Mouse (Mus musculus) ES-Bruce4 (cell line): ENCODE measurements around the gene Borcs6. TPM values are rescaled to one million over a fixed set of nuclear protein-coding genes. Genes with fewer than 3 reads are reported as not detected.

Experiments used
- H3K27ac ChIP-seq: 2 replicates; pipeline ENCODE4 v1.5.1; 2012; ENCODE audit warnings: low read length, inconsistent platforms; ENCODE audit not compliant: insufficient read depth
- H3K27me3 ChIP-seq: 2 replicates; pipeline ENCODE4 v1.6.1; 2012; ENCODE audit warnings: mild to moderate bottlenecking, low read length, inconsistent platforms; ENCODE audit not compliant: control insufficient read depth, poor library complexity, insufficient read depth, severe bottlenecking
- H3K36me3 ChIP-seq: 2 replicates; pipeline ENCODE4 v1.6.1; 2012; ENCODE audit warnings: inconsistent platforms, mild to moderate bottlenecking, low read length, moderate library complexity; ENCODE audit not compliant: control insufficient read depth, poor library complexity, insufficient read depth, severe bottlenecking
- H3K4me1 ChIP-seq: one replicate; pipeline ENCODE4 v1.8.1; 2011; ENCODE audit warnings: low read length; ENCODE audit not compliant: control insufficient read depth, insufficient read depth
- H3K4me3 ChIP-seq: 2 replicates; pipeline ENCODE4 v1.5.1; 2011; ENCODE audit warnings: low read depth, mild to moderate bottlenecking, low read length
- H3K9ac ChIP-seq: 2 replicates; pipeline ENCODE4 v1.6.1; 2012; ENCODE audit warnings: low read depth, mild to moderate bottlenecking, inconsistent platforms; ENCODE audit not compliant: poor library complexity, severe bottlenecking
- H3K9me3 ChIP-seq: replicated peaks from 2 replicates; pipeline ENCODE4 v1.6.1; 2012; ENCODE audit warnings: mild to moderate bottlenecking, low read length, inconsistent platforms; ENCODE audit not compliant: control insufficient read depth, poor library complexity, insufficient read depth, severe bottlenecking
- CTCF ChIP-seq: IDR thresholded peaks from one replicate; pipeline ENCODE4 v1.8.1; 2011; ENCODE audit warnings: low read depth, low read length
- EP300 ChIP-seq: IDR thresholded peaks from 2 replicates; pipeline ENCODE4 v1.6.1; 2011; ENCODE audit warnings: low read depth, low read length; ENCODE audit not compliant: insufficient read depth
- POLR2A ChIP-seq: IDR thresholded peaks from one replicate; pipeline ENCODE4 v1.8.1; 2011; ENCODE audit warnings: low read length; ENCODE audit not compliant: insufficient read depth
- polyA plus RNA-seq: library from polyadenylated mRNA; stranded (reverse); fragments of >200 nt; gene quantifications from 2 replicates; pipeline ENCODE4 v1.2.4, GENCODE M21; 2011; ENCODE audit warnings: low read depth; ENCODE audit not compliant: missing spikeins, insufficient read depth, insufficient read length

Gene Borcs6
- polyA plus RNA-seq, 1 experiment: 4.0 TPM

DNA sequence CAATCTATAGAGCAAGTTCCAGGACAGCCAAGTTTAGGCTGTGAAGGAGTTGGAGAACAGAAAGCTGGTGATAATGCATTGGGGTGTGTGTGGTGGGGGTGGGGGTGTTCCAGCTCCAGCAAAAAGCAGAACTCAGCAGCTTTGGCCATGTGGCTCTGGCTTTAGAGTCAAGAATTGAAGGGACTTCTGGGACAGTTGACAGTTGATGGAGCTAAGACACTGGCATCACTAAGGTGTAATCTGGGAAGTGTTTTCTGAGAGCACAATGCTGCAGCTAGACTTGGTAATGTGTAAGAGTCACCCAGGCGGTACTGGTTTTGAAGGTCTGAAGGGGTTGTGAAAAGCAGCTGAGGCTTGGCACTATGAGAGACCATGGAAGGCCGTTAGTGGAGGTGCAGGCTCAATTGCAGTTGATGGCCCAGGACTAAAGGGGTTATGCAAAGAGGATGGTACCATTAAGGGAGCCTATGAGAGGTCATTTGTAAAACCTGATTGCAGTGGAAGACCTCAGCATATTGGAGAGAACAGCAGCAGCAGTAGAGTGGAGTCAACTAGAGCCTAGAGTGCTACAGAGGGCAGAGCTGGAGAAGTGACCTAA lies 6.6 kb upstream of the Borcs6 start:
- H3K4me1 ChIP-seq: no peaks in the 10 kb centered on the region
- H3K27ac ChIP-seq: no peak overlapping the region
- peaks cover 34% of the 10 kb centered on the region for H3K36me3 ChIP-seq
- no peak overlapping the region for H3K9ac ChIP-seq
- H3K4me3 ChIP-seq: no peak overlapping the region
- TF ChIP-seq POLR2A: no peak
- TF ChIP-seq EP300: no peak
- TF ChIP-seq CTCF: no peak
- H3K9me3 ChIP-seq: no peaks in the 10 kb centered on the region
- no peaks in the 10 kb centered on the region for H3K27me3 ChIP-seq

DNA sequence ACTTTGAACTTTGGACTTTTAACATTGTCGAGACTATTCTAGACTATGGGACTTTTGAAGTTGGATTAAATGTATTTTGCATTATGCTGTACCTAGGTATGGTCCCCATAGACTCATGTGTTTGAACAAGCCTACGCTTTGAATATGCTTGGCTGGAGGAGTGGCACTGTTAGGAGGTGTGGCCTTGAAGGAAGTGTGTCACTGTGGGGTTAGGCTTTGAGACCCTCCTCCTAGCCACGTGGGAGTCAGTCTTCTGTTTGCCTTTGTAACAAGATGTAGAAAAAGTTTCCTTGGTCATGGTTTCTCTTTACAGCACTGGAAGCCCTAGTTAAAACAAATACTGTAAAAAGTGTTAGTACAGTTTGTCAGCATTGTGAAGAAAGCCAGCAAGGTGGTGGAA lies 5.7 kb upstream of the Borcs6 start:
- no peak overlapping the region for H3K4me3 ChIP-seq
- peaks cover 24% of the 10 kb centered on the region for H3K36me3 ChIP-seq

DNA sequence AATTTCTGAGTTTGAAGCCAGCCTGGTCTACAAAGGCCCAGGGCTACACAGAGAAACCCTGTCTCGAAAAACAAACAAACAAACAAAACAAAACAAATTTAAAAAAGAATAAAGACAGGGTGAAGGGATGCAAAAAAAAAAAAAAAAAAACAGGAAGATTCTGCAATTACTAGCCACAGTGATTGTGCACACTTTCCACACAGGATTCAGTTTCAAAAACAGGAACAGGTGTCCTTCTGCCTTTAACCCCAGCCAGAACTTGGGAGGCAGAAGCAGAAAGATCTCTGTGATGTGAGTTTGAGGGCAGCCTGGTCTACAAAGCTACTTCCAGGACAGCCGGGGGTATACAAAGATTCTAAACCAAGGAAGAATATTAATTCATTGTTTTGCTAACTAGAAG lies 1.3 kb upstream of the Borcs6 start:
- H3K9ac ChIP-seq: peak overlapping the region; percentile 79
- no peaks in the 10 kb centered on the region for H3K4me1 ChIP-seq
- peak overlapping the region; percentile 90; the same call in 1 of the 2 replicates for H3K4me3 ChIP-seq
- H3K9me3 ChIP-seq: no peaks in the 10 kb centered on the region
- no peaks in the 10 kb centered on the region for H3K27me3 ChIP-seq
- H3K27ac ChIP-seq: no peak overlapping the region
- TF ChIP-seq POLR2A (no peak), CTCF (no peak), EP300 (no peak)
- no peaks in the 10 kb centered on the region for H3K36me3 ChIP-seq

More for the DNA sequence above, 5.7 kb upstream of the Borcs6 start:
- Histone ChIP-seq H3K9me3 (no peaks in the 10 kb centered on the region), H3K4me1 (no peaks in the 10 kb centered on the region), H3K27ac (no peak overlapping the region), H3K27me3 (no peaks in the 10 kb centered on the region), H3K9ac (no peak overlapping the region)
- TF ChIP-seq POLR2A (no peak), EP300 (no peak)

DNA sequence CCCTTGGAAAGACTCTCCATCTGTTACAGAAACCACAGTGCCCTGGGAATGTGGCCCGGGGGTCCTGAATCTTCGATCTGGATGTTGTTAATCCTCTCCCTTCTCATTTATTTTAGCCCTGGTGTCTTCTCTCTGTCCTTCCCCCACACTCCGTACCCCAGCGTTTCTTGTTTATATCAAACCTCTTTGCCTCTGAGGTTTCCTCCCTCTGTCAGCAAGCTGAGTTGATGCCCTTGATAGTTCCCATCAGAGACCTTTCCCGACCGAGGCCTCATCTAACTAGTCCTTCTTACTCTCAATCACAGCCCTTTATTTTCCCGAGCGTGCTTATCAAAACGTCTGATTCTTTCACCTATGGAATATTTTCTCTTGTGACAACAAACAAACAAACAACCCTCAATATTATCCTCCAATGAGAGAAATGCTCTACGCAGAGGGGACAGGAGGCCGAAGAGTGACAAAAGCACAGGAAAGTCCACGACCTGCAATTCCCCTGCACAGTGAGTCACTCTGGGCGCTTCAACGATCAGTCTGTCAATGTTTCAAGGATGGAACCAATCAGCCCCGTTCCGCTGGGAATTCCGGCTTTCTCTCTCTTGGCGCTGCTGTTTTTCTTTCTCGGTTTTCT lies 674 bp upstream of the Borcs6 start:
- TF ChIP-seq EP300 (no peak), CTCF (no peak), POLR2A (no peak)
- Histone ChIP-seq H3K27me3 (no peaks in the 10 kb centered on the region), H3K27ac (peak overlapping the region; percentile 27; the same call in 1 of the 2 replicates), H3K4me3 (peak overlapping the region; percentile 90), H3K4me1 (no peaks in the 10 kb centered on the region), H3K36me3 (no peaks in the 10 kb centered on the region), H3K9me3 (no peaks in the 10 kb centered on the region), H3K9ac (peak overlapping the region; percentile 79)

DNA sequence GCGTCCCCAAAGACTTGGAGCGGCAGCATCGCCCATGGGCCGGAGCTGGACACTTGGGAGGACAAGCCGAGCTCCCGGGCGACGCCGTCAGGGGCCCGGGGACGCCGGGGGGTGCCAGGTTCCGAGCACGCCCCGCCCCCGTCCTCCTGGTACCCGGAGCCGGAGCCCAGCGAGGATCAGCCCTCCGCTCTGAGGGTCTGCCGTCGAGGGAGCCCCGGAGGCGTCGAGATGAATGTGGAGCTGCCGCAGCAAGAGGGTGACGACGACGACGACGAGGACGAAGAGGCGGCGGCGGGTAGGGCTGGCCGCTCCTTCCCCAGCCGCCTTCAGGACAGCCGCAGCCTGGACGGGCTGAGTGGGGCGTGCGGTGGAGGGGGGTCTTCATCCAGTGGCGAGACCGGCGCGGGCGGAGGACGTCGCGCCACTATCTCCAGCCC lies 476 bp downstream of the Borcs6 start:
- peak overlapping the region; percentile 79 for H3K4me3 ChIP-seq
- peak overlapping the region; percentile 87 for H3K9ac ChIP-seq
- TF ChIP-seq CTCF: no peak
- TF ChIP-seq POLR2A: no peak
- no peak for TF ChIP-seq EP300
- H3K9me3 ChIP-seq: no peaks in the 10 kb centered on the region
- no peaks in the 10 kb centered on the region for H3K4me1 ChIP-seq
- no peak overlapping the region for H3K27ac ChIP-seq
- H3K27me3 ChIP-seq: no peaks in the 10 kb centered on the region
- no peaks in the 10 kb centered on the region for H3K36me3 ChIP-seq

DNA sequence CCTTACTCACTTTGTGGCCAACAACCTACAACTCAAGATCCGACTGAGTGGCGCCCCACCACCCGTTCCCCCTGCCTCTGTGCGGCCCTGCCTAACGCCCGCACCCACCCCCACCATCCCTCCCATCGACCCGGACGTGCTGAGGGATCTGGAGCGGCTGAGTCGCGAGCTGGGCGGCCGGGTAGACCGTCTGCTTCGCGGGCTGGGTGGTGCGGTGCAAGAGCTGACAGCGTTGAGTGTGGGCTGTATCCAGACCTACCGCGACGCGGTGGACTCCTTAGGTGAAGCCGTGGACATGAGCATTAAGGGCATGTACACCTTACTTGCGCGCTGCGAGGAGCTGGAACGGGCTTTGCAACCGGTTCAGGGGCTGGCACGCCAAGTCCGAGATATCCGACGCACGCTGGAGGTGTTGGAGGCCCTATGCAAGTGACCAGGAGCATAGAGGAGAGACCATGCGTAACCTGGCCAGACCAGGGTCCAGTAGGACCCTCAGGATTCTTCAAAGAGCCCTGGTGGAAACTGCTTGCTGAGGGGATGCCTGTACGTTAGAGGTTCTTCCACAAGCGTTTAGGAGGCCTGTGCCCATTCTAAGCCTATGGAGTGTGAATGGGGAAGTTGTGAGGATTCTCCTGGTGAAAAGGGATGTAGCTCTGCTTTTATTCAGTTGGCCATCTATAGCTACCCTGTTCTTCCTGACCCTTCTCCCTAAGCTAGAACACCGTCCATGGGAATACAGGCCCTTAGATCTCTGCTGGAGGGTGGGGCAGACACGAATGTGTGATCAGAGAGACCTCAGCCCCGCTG lies 1.1 kb downstream of the Borcs6 start:
- TF ChIP-seq EP300 (no peak), POLR2A (no peak), CTCF (no peak)
- Histone ChIP-seq H3K9ac (peak overlapping the region; percentile 87), H3K4me3 (peak overlapping the region; percentile 79), H3K9me3 (no peaks in the 10 kb centered on the region), H3K4me1 (no peaks in the 10 kb centered on the region), H3K27me3 (no peaks in the 10 kb centered on the region), H3K27ac (no peak overlapping the region), H3K36me3 (no peaks in the 10 kb centered on the region)
